Mouse (Mus musculus) E14TG2a.4 (cell line): ENCODE data around the gene Ercc8.

Experiments
- CTCF ChIP-seq: conservative IDR thresholded peaks from 2 replicates; pipeline ENCODE4 v1.5.1; 2014; ENCODE audit warnings: low read length
- NANOG ChIP-seq: IDR thresholded peaks from 2 replicates; pipeline ENCODE4 v1.6.1; 2014; ENCODE audit warnings: borderline replicate concordance, low read length, mixed read lengths
- POU5F1 ChIP-seq: IDR thresholded peaks from 2 replicates; pipeline ENCODE4 v1.6.1; 2014; ENCODE audit warnings: low read length, borderline replicate concordance

DNA sequence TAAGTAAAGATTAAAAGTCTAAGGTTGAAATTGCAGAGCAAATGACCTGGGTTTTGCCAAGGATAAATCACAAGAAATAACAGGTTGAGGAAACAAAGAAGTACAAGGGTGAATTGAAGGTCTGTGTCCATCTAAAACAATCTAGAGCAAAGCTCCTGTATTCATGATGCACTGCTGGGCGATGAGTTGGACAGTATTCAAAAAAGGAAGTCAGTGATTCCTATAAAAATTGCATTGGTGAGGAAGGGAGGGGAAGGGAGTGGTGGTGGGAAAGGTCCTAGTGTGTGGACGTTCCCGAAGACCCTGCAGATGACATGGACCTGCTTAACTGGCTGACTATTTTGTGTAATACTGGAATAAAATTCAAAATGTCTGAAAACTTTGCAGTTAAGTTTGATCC is 6.1 kb downstream of the Ercc8 start:
- TF ChIP-seq CTCF (no peak), NANOG (no peak), POU5F1 (no peak)
